ENCODE assay signal across 7 mouse cellular contexts in the genomic region with DNA sequence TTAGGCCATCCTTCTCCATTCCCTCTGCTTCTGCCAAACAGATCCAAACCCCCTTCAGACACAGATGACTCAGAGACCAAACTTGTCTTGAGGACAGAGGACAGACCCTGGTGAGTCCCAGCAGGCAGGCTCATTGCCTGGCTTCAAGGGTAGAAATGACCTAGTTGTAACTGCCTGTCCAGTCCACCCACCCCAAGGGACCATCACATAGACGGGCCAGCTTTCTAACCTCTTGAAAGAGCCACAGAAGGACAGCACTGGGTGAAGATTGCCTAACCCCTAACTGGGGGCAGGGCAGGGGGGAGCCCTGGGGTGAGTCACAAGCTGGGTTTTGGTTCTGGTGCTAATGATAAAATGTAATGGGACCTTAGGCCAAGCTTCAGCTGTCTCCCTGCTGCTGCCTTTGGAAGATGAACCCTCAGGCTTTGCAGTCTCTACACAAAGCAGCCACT. TPM values are rescaled to one million over a fixed set of nuclear protein-coding genes. Genes with fewer than 3 reads are reported as not detected.
DNase-seq lines count a peak whose midpoint lies in the region; ATAC-seq lines count a peak whose summit lies in the region.

No protein-coding gene starts in this region.

- peak; percentile 54; the same call in 1 of the 2 replicates for ATAC-seq in stomach, embryonic 16.5 days (ENCODE audit: insufficient read depth, low FRiP score)
- ATAC-seq in midbrain, embryonic 11.5 days (ENCODE audit: low FRiP score), result no peak

- H3K27me3 ChIP-seq in stomach, embryonic 16.5 days (ENCODE audit: control insufficient read depth, insufficient read depth, low read length), result no peaks in the 10 kb centered on the region
- no peaks in the 10 kb centered on the region for H3K27me3 ChIP-seq in midbrain, embryonic 11.5 days (ENCODE audit: control insufficient read depth, insufficient read depth, low read length)

- no peak overlapping the region for H3K9ac ChIP-seq in stomach, embryonic 16.5 days (ENCODE audit: low read length)
- no peak overlapping the region for H3K9ac ChIP-seq in midbrain, embryonic 11.5 days (ENCODE audit: low read length)

- peak; percentile 9 for DNase-seq in testis, postnatal 14 days (ENCODE audit: low spot score)
- DNase-seq in testis, postnatal 10 days (ENCODE audit: low spot score), result no peak
- peak; percentile 55 for DNase-seq in gastrocnemius, postnatal 14 days
- DNase-seq in kidney, postnatal 10 days, result peak; percentile 50
- no peak for DNase-seq in B cell, adult 2 months
- no peak for DNase-seq in midbrain, embryonic 11.5 days (ENCODE audit: low spot score, missing footprints)

- no peaks in the 10 kb centered on the region for H3K9me3 ChIP-seq in stomach, embryonic 16.5 days (replicated peaks; ENCODE audit: control insufficient read depth, low read length)
- H3K9me3 ChIP-seq in midbrain, embryonic 11.5 days (ENCODE audit: control insufficient read depth, low read length), result no peaks in the 10 kb centered on the region

- H3K4me2 ChIP-seq in stomach, embryonic 16.5 days (ENCODE audit: low read depth, low read length), result peak overlapping the region; percentile 9; the same call in 1 of the 2 replicates
- no peak overlapping the region for H3K4me2 ChIP-seq in midbrain, embryonic 11.5 days

- no peaks in the 10 kb centered on the region for H3K4me1 ChIP-seq in stomach, embryonic 16.5 days (ENCODE audit: control insufficient read depth, insufficient read depth, low read length)
- no peaks in the 10 kb centered on the region for H3K4me1 ChIP-seq in midbrain, embryonic 11.5 days (ENCODE audit: control insufficient read depth, insufficient read depth, low read length)

- no peaks in the 10 kb centered on the region for H3K36me3 ChIP-seq in stomach, embryonic 16.5 days (ENCODE audit: control insufficient read depth, insufficient read depth, low read length)
- H3K36me3 ChIP-seq in midbrain, embryonic 11.5 days (ENCODE audit: control insufficient read depth, insufficient read depth, low read length), result no peaks in the 10 kb centered on the region

- intact Hi-C loops in gastrocnemius, postnatal 14 days (cut with DNase I; ENCODE audit: low total_unique reads), result no loop called here

- peak overlapping the region; percentile 55 for H3K27ac ChIP-seq in stomach, embryonic 16.5 days (ENCODE audit: low read length)
- H3K27ac ChIP-seq in midbrain, embryonic 11.5 days (ENCODE audit: low read depth, low read length), result no peak overlapping the region

- no peak overlapping the region for H3K4me3 ChIP-seq in stomach, embryonic 16.5 days (replicated peaks; ENCODE audit: low read length)
- no peak overlapping the region for H3K4me3 ChIP-seq in midbrain, embryonic 11.5 days (ENCODE audit: low read depth, low read length)

- WGBS in stomach, embryonic 16.5 days, result 36% methylated on average over 1 of the region's 1 CpGs
- WGBS in midbrain, embryonic 11.5 days, result 59% methylated on average over 1 of the region's 1 CpGs

RNA-seq across cellular contexts. Expression of a gene that starts 2.1 kb away (rescaled TPM):
- 10 to 100 TPM; 73.4 to 96.4 TPM for total RNA-seq in gastrocnemius, postnatal 14 days (2021)
- 111 and 134 TPM in 2 replicates for polyA plus RNA-seq in stomach, embryonic 16.5 days (2015; fragmentation: Nextera tagmentation; extraction: Ambion mirVana)
- polyA plus RNA-seq in midbrain, embryonic 11.5 days (2014; fragmentation: Nextera tagmentation; extraction: Ambion mirVana), result not detected in 2 replicates

Comparison
In these comparisons a context has a peak if more than half of its experiments do, and no peak if none do; other contexts are left out.
1. DNase-seq: peak in testis, postnatal 14 days (single experiment), gastrocnemius, postnatal 14 days (single experiment) and kidney, postnatal 10 days (single experiment); none in testis, postnatal 10 days (single experiment), B cell, adult 2 months (0 of 2) and midbrain, embryonic 11.5 days (single experiment).
2. RNA of a gene that starts 2.1 kb away (polyA plus RNA-seq): 111 to 134 TPM in stomach, embryonic 16.5 days; not detected in midbrain, embryonic 11.5 days; every median in the first group is over 100 times any median in the second.